Mouse (Mus musculus): ENCODE data around the gene Nid1. TPM values are rescaled to one million over a fixed set of nuclear protein-coding genes. Genes with fewer than 3 reads are reported as not detected.
"Not testable (repeated sequence)": the region's sequence is repeated elsewhere in the genome, so short reads cannot be mapped to it uniquely, and the experiment has no call there.

The Nid1 gene
- polyA plus RNA-seq, 1 experiment from 2014 or later: 75.8 TPM

DNA sequence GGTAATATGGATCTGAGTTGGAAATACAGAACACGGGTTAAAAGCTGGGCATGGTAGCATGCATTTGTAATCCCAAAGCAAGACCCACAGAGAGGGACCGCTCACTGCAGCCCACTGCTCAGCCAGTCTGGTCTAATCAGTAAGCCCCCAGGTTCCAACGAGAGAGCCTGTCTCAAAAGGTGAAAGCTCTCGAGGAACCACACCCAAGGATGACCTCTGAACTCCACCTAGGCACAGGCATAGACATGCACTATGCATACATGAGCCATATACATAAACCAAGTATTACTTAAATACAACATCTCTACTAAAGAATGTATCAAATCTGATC lies 21.4 kb upstream of the Nid1 start:
- H3K4me3 ChIP-seq; ATAC-seq (replicated peaks; ENCODE audit: insufficient number of reproducible peaks, insufficient read depth, low FRiP score, low read depth): not testable (repeated sequence)
- 50% methylated on average over 3 of the region's 4 CpGs for WGBS

GRCm38 (mm10) chr13:13418859-13419258 lies 18.5 kb upstream of the Nid1 start:
- H3K4me3 ChIP-seq; H3K27me3 ChIP-seq; H3K4me1 ChIP-seq (replicated peaks); H3K36me3 ChIP-seq; H3K27ac ChIP-seq; ATAC-seq (replicated peaks; ENCODE audit: insufficient number of reproducible peaks, insufficient read depth, low FRiP score, low read depth); H3K9me3 ChIP-seq (replicated peaks); H3K4me2 ChIP-seq; H3K9ac ChIP-seq: not testable (repeated sequence)
- 92% methylated on average over 6 of the region's 12 CpGs for WGBS

More for the DNA sequence above, 21.4 kb upstream of the Nid1 start:
- H3K9ac ChIP-seq; H3K4me1 ChIP-seq (replicated peaks); H3K9me3 ChIP-seq (replicated peaks); H3K27me3 ChIP-seq; H3K36me3 ChIP-seq; H3K27ac ChIP-seq; H3K4me2 ChIP-seq: not testable (repeated sequence)

GRCm38 (mm10) chr13:13423301-13423700 lies 14.1 kb upstream of the Nid1 start:
- 46% methylated on average over 2 of the region's 5 CpGs for WGBS
- not testable (repeated sequence) for H3K27ac ChIP-seq; H3K4me2 ChIP-seq; H3K4me3 ChIP-seq; H3K9ac ChIP-seq; ATAC-seq (replicated peaks; ENCODE audit: insufficient number of reproducible peaks, insufficient read depth, low FRiP score, low read depth); H3K36me3 ChIP-seq; H3K27me3 ChIP-seq; H3K4me1 ChIP-seq (replicated peaks); H3K9me3 ChIP-seq (replicated peaks)

- not testable (repeated sequence) for H3K36me3 ChIP-seq; H3K4me1 ChIP-seq (replicated peaks); H3K4me2 ChIP-seq; ATAC-seq (replicated peaks; ENCODE audit: insufficient number of reproducible peaks, insufficient read depth, low FRiP score, low read depth); H3K9me3 ChIP-seq (replicated peaks); H3K27ac ChIP-seq; H3K27me3 ChIP-seq; H3K4me3 ChIP-seq; H3K9ac ChIP-seq
- 72% methylated on average over 5 of the region's 7 CpGs for WGBS
Measured at GRCm38 (mm10) chr13:13436161-13436560, 1.2 kb upstream of the Nid1 start.

- H3K36me3 ChIP-seq; H3K9me3 ChIP-seq (replicated peaks); H3K9ac ChIP-seq; H3K27me3 ChIP-seq; H3K4me1 ChIP-seq (replicated peaks): not testable (repeated sequence)
- peak overlapping the region; percentile 41 for H3K4me3 ChIP-seq
- WGBS: 1% methylated on average over 16 of the region's 28 CpGs
- H3K27ac ChIP-seq: peak overlapping the region; percentile 37; the same call in 1 of the 2 replicates
- peak; percentile 54 for ATAC-seq (replicated peaks; ENCODE audit: insufficient number of reproducible peaks, insufficient read depth, low FRiP score, low read depth)
- H3K4me2 ChIP-seq: peak overlapping the region; percentile 57
Measured at GRCm38 (mm10) chr13:13438112-13438953, 982 bp downstream of the Nid1 start.

DNA sequence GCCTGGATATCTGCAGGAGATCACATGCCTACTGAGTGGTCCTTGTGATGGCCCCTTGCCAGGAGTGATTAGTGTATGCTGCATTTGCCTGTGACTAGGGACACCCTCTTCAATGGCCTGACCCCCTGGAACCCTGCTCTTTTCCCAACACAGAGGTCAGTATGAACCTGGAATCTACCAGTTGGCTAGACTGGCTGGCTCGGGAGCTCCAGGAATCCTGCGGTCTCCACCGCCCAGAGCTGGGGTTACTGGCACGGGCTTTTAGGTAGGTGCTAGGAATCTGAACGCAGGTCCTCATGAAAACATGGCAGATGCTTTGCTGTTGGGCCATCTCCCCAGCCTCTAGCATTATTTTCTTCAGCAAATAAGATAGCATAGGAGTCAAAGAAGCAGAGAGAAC lies 8.2 kb downstream of the Nid1 start:
- H3K27ac ChIP-seq; H3K9me3 ChIP-seq (replicated peaks); H3K27me3 ChIP-seq; H3K9ac ChIP-seq; H3K4me2 ChIP-seq; ATAC-seq (replicated peaks; ENCODE audit: insufficient number of reproducible peaks, insufficient read depth, low FRiP score, low read depth); H3K36me3 ChIP-seq; H3K4me1 ChIP-seq (replicated peaks); H3K4me3 ChIP-seq: not testable (repeated sequence)
- 81% methylated on average over 5 of the region's 5 CpGs for WGBS

GRCm38 (mm10) chr13:13446711-13447443 lies 9.5 kb downstream of the Nid1 start:
- H3K4me3 ChIP-seq; H3K9ac ChIP-seq; H3K4me1 ChIP-seq (replicated peaks); H3K27me3 ChIP-seq; H3K36me3 ChIP-seq; H3K27ac ChIP-seq; H3K4me2 ChIP-seq; ATAC-seq (replicated peaks; ENCODE audit: insufficient number of reproducible peaks, insufficient read depth, low FRiP score, low read depth); H3K9me3 ChIP-seq (replicated peaks): not testable (repeated sequence)
- 52% methylated on average over 4 of the region's 4 CpGs for WGBS

DNA sequence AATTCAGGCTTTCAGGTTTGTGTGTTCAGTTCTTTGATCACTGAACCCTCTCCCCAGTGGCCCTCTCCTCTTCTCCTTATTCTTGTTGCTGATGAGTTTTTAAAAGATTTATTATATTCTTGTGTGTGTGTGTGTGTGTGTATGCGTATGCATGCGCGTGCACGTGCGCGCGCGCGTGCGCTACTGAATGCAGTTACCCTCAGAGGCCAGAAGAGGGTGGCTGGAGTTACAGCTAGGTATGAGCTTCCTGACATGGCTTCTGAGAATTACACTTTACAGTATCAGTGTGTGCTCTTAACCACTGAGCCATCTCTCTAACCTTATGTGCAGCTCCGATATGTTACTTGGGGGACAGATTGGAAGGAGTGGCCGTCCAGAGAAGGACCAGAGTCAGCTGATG lies 12.6 kb downstream of the Nid1 start:
- H3K4me3 ChIP-seq; H3K27ac ChIP-seq; ATAC-seq (replicated peaks; ENCODE audit: insufficient number of reproducible peaks, insufficient read depth, low FRiP score, low read depth); H3K4me1 ChIP-seq (replicated peaks); H3K27me3 ChIP-seq; H3K9ac ChIP-seq; H3K36me3 ChIP-seq; H3K9me3 ChIP-seq (replicated peaks); H3K4me2 ChIP-seq: not testable (repeated sequence)
- WGBS: 81% methylated on average over 12 of the region's 12 CpGs

DNA sequence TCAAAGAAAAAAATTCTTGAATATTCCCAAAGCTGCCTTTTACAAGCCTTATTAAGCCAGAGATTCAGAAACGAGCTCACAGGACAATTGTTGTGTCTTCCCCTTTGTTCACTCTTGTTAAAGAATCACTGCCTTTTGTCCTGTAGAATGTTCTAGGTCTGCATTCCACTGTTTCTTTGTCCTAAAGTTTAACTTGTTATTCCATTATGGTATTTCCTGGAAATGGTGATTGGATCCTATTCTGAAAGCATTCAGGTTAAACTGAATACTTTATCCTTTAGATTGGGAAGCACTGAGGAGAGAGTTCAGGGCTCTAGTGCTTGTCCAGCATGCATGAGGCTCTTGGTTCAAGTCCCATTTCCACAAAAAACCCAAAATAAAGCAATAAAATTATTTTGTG lies 13.6 kb downstream of the Nid1 start:
- ATAC-seq (replicated peaks; ENCODE audit: insufficient number of reproducible peaks, insufficient read depth, low FRiP score, low read depth); H3K27me3 ChIP-seq; H3K4me1 ChIP-seq (replicated peaks); H3K27ac ChIP-seq; H3K9ac ChIP-seq; H3K36me3 ChIP-seq; H3K9me3 ChIP-seq (replicated peaks); H3K4me3 ChIP-seq; H3K4me2 ChIP-seq: not testable (repeated sequence)
- 67% methylated on average over 1 of the region's 1 CpGs for WGBS

DNA sequence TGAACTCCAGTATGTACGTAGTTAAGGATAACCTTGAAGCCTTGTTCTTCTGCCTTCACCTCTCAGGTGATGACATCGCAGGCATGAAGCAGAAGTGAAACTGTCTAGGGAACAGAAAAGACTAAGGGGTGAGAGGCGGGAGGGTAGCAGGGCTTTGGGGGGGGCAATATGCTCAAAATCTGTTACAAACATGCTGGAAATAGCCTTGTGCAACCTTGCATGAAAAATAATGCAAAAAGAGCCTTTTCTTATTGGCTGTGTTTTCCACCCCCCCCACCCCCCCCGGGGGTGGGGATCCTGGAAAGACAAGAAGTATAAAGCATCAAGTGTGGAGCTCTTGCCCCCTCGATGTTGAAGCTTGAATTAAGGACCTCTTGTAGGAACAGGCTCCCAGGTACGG lies 16.0 kb downstream of the Nid1 start:
- WGBS: 79% methylated on average over 6 of the region's 6 CpGs
- H3K4me2 ChIP-seq; H3K27me3 ChIP-seq; H3K9me3 ChIP-seq (replicated peaks); H3K4me1 ChIP-seq (replicated peaks); H3K36me3 ChIP-seq; H3K27ac ChIP-seq; H3K9ac ChIP-seq; ATAC-seq (replicated peaks; ENCODE audit: insufficient number of reproducible peaks, insufficient read depth, low FRiP score, low read depth); H3K4me3 ChIP-seq: not testable (repeated sequence)

- H3K4me3 ChIP-seq; H3K36me3 ChIP-seq; H3K27me3 ChIP-seq; H3K9ac ChIP-seq; ATAC-seq (replicated peaks; ENCODE audit: insufficient number of reproducible peaks, insufficient read depth, low FRiP score, low read depth); H3K4me1 ChIP-seq (replicated peaks); H3K27ac ChIP-seq; H3K4me2 ChIP-seq; H3K9me3 ChIP-seq (replicated peaks): not testable (repeated sequence)
- 89% methylated on average over 7 of the region's 7 CpGs for WGBS
Measured at GRCm38 (mm10) chr13:13454249-13454648, 16.9 kb downstream of the Nid1 start.

Measured in heart, embryonic 15.5 days (tissue).